Mouse (Mus musculus) lung, embryonic 15.5 days (tissue): ENCODE measurements around the gene Sctr. TPM values are rescaled to one million over a fixed set of nuclear protein-coding genes. Genes with fewer than 3 reads are reported as not detected.

ENCODE experiments used
- ATAC-seq: fragments of 200-750 bp; cut with Nextera tagmentation; 2 replicates; pipeline ENCODE4 v1.8.0; 2017; ENCODE audit warnings: moderate number of reproducible peaks, borderline replicate concordance; ENCODE audit not compliant: low FRiP score, low TSS enrichment; ENCODE audit errors: extremely low read depth
- H3K27ac ChIP-seq: fragments of 300-500 bp; sonication (generic); 2 replicates; pipeline ENCODE4 v1.5.1; 2015; ENCODE audit warnings: moderate library complexity, mild to moderate bottlenecking, inconsistent platforms
- H3K27me3 ChIP-seq: fragments of 300-500 bp; sonication (generic); 2 replicates; pipeline ENCODE4 v1.6.1; 2015; ENCODE audit warnings: inconsistent platforms
- H3K36me3 ChIP-seq: fragments of 300-500 bp; sonication (generic); 2 replicates; pipeline ENCODE4 v1.6.1; 2015; ENCODE audit warnings: inconsistent platforms
- H3K4me1 ChIP-seq: fragments of 300-500 bp; sonication (generic); 2 replicates; pipeline ENCODE4 v1.6.1; 2015; ENCODE audit warnings: inconsistent platforms
- H3K4me2 ChIP-seq: fragments of 300-500 bp; sonication (generic); 2 replicates; pipeline ENCODE4 v1.6.1; 2015; ENCODE audit warnings: inconsistent platforms, mild to moderate bottlenecking, moderate library complexity
- H3K4me3 ChIP-seq: fragments of 300-500 bp; sonication (generic); 2 replicates; pipeline ENCODE4 v1.5.1; 2015; ENCODE audit warnings: mild to moderate bottlenecking, inconsistent platforms
- H3K9ac ChIP-seq: fragments of 300-500 bp; sonication (generic); 2 replicates; pipeline ENCODE4 v1.6.1; 2015; ENCODE audit warnings: inconsistent platforms
- H3K9me3 ChIP-seq: fragments of 300-500 bp; sonication (generic); 2 replicates; pipeline ENCODE4 v1.6.1; 2016; ENCODE audit warnings: inconsistent platforms
- WGBS: fragments of 180-500 bp; shearing (Covaris S2); methylation state at CpG from one replicate; pipeline ENCODE4 v1.1.7; 2015; 5-methylcytosine and 5-hydroxymethylcytosine counted together
- polyA plus RNA-seq: library from polyadenylated mRNA; unstranded; fragments of >200 nt; fragmentation: Nextera tagmentation; extraction: Ambion mirVana; gene quantifications from 2 replicates; pipeline ENCODE4 v1.2.1, GENCODE M21; 2015

Sctr gene
- polyA plus RNA-seq, 1 experiment from 2014 or later: 0.19 TPM

GRCm38 (mm10) chr1:120032804-120033468 is 26.2 kb downstream of the Sctr start:
- Histone ChIP-seq H3K9me3 (no peaks in the 10 kb centered on the region), H3K4me3 (no peak overlapping the region), H3K27ac (no peak overlapping the region), H3K27me3 (no peaks in the 10 kb centered on the region), H3K4me2 (no peak overlapping the region), H3K36me3 (no peaks in the 10 kb centered on the region), H3K9ac (no peak overlapping the region), H3K4me1 (peaks cover 6% of the 10 kb centered on the region)
- ATAC-seq: peak; percentile 63; the same call in 1 of the 2 replicates
- WGBS: 29% methylated on average over 10 of the region's 10 CpGs

DNA sequence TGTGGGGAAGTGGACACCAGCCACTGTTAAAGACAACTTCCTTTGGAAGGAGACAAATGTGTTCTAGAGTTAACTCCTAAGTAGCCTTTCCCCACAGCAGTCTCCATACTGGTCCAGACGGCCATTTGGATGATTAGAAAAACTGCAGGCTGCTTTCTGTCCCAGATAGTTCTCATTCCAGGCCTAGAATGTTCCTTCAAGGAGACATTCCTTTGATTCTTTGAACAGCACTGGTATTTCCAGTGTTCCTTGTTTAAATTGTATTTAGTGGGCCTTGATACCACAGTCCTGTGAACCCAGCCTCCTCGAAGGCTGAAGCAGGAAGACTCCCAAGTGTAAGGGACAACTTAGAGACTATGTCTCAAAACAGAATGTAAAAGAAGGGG is 26.8 kb downstream of the Sctr start:
- Histone ChIP-seq H3K4me1 (peaks cover 6% of the 10 kb centered on the region), H3K9ac (no peak overlapping the region), H3K36me3 (no peaks in the 10 kb centered on the region), H3K27ac (no peak overlapping the region), H3K4me2 (no peak overlapping the region), H3K9me3 (no peaks in the 10 kb centered on the region), H3K4me3 (no peak overlapping the region), H3K27me3 (no peaks in the 10 kb centered on the region)
- no peak for ATAC-seq
- WGBS: 53% methylated on average over 2 of the region's 2 CpGs

DNA sequence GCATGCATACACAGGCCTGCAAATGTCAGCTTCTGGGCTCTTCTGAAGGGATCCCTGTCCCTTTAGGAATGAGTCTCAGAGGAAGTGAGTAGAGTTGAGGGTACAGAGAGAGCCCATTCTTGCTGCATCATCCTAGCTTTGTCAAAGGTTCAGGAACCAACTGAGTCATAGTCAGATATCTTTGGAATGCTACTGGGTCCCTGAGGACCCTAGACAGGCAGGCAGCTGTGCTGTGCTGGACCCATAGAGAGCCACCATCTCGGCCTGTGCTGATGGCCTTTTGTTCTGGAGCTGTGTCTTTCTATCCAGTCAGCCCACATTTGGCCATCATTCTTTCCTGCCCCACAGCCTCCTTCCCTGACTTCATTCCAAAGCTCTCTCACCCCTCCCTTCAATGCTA is 28.1 kb downstream of the Sctr start:
- H3K4me3 ChIP-seq: no peak overlapping the region
- no peak overlapping the region for H3K27ac ChIP-seq
- peaks cover 6% of the 10 kb centered on the region for H3K4me1 ChIP-seq
- no peak for ATAC-seq
- H3K36me3 ChIP-seq: no peaks in the 10 kb centered on the region
- 48% methylated on average over 1 of the region's 1 CpGs for WGBS
- H3K9ac ChIP-seq: no peak overlapping the region
- no peak overlapping the region for H3K4me2 ChIP-seq
- H3K27me3 ChIP-seq: no peaks in the 10 kb centered on the region
- H3K9me3 ChIP-seq: no peaks in the 10 kb centered on the region

DNA sequence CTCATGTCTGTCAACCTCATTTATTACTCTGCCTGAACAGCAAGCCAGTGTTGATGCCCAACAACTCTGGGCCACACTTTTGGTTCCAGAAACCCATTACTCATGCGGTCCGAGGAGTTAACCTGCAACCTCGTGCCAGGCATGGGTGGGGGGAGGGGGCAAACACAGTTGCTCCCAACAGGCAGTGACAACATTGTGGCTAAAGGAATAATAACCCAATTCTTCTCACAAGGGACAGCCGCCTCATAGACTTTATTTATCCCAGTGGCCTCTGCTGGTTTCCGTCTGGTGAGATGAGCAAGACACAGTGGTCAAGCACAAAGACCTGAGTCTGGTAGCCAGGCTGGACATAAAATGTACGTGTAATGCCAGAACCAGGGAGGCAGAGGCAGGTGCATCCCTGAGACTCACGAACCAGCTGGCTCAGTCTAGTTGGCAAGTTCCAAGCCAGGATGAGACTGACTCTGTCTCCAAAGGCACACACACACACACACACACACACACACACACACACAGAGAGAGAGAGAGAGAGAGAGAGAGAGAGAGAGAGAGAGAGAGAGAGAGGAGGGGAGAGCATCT is 28.9 kb downstream of the Sctr start:
- no peak for ATAC-seq
- Histone ChIP-seq H3K9me3 (no peaks in the 10 kb centered on the region), H3K36me3 (no peaks in the 10 kb centered on the region), H3K27me3 (no peaks in the 10 kb centered on the region), H3K9ac (no peak overlapping the region), H3K4me1 (peaks cover 6% of the 10 kb centered on the region), H3K27ac (no peak overlapping the region), H3K4me2 (no peak overlapping the region), H3K4me3 (no peak overlapping the region)
- 68% methylated on average over 7 of the region's 7 CpGs for WGBS

GRCm38 (mm10) chr1:120037021-120037683 is 30.5 kb downstream of the Sctr start:
- WGBS: 55% methylated on average over 9 of the region's 9 CpGs
- no peak overlapping the region for H3K4me2 ChIP-seq
- no peak overlapping the region for H3K27ac ChIP-seq
- no peaks in the 10 kb centered on the region for H3K27me3 ChIP-seq
- H3K36me3 ChIP-seq: no peaks in the 10 kb centered on the region
- H3K9me3 ChIP-seq: no peaks in the 10 kb centered on the region
- H3K9ac ChIP-seq: no peak overlapping the region
- ATAC-seq: no peak
- H3K4me3 ChIP-seq: no peak overlapping the region
- H3K4me1 ChIP-seq: peaks cover 6% of the 10 kb centered on the region

DNA sequence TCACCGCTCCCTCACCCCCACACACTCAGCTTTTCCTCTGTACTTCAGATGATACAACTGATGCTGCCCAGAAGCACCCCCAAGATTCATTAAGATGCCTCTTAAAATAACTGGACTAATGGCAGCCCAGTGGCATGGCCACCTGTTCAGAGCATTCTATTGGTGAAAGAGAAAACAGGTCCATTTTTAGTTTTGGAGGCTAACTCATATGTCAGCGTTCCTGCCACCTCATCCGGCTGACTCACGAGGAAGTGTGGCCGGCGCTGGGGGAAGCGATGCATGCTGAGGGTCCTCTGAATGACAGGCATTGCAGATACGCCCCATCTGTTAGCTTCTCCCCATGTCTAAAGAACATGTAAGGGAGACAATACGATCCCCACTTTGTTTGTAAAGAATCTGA is 31.9 kb downstream of the Sctr start:
- H3K27me3 ChIP-seq: no peaks in the 10 kb centered on the region
- no peaks in the 10 kb centered on the region for H3K36me3 ChIP-seq
- H3K27ac ChIP-seq: no peak overlapping the region
- ATAC-seq: no peak
- WGBS: 46% methylated on average over 9 of the region's 9 CpGs
- H3K9ac ChIP-seq: no peak overlapping the region
- H3K9me3 ChIP-seq: no peaks in the 10 kb centered on the region
- no peak overlapping the region for H3K4me2 ChIP-seq
- peaks cover 4% of the 10 kb centered on the region for H3K4me1 ChIP-seq
- H3K4me3 ChIP-seq: no peak overlapping the region

DNA sequence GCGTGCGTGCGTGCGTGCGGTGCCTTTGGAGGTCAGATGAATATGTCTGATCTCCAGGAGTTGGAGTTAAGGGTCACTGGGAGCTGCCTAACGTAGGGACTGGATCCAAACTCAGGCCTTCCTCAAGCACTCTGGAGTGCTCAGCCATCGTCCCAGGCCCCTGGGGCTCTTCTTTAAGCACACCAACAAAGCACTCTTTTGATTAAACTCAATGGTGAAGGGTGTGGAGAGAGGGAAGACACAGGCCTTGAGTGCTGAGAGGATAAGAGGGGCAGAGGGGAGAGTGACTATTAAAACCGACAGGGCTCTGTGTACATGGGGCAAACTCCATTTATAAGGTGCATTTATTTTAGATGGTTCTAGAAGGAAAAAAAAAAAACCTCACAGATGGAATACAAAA is 35.7 kb downstream of the Sctr start:
- H3K27ac ChIP-seq: no peak overlapping the region
- no peak overlapping the region for H3K9ac ChIP-seq
- no peaks in the 10 kb centered on the region for H3K9me3 ChIP-seq
- no peak overlapping the region for H3K4me3 ChIP-seq
- 80% methylated on average over 8 of the region's 8 CpGs for WGBS
- ATAC-seq: no peak
- H3K4me2 ChIP-seq: no peak overlapping the region
- H3K27me3 ChIP-seq: no peaks in the 10 kb centered on the region
- no peaks in the 10 kb centered on the region for H3K4me1 ChIP-seq
- H3K36me3 ChIP-seq: no peaks in the 10 kb centered on the region

- H3K27ac ChIP-seq: no peak overlapping the region
- no peaks in the 10 kb centered on the region for H3K27me3 ChIP-seq
- no peaks in the 10 kb centered on the region for H3K9me3 ChIP-seq
- H3K4me3 ChIP-seq: no peak overlapping the region
- no peaks in the 10 kb centered on the region for H3K4me1 ChIP-seq
- WGBS: 80% methylated on average over 16 of the region's 16 CpGs
- H3K9ac ChIP-seq: no peak overlapping the region
- H3K4me2 ChIP-seq: no peak overlapping the region
- ATAC-seq: no peak
- H3K36me3 ChIP-seq: no peaks in the 10 kb centered on the region
Observed at GRCm38 (mm10) chr1:120044584-120044983, 37.9 kb downstream of the Sctr start.

GRCm38 (mm10) chr1:120047325-120047724 is 40.6 kb downstream of the Sctr start:
- Histone ChIP-seq H3K27me3 (no peaks in the 10 kb centered on the region), H3K27ac (no peak overlapping the region), H3K4me1 (no peaks in the 10 kb centered on the region), H3K9ac (no peak overlapping the region), H3K9me3 (no peaks in the 10 kb centered on the region), H3K36me3 (no peaks in the 10 kb centered on the region), H3K4me2 (no peak overlapping the region), H3K4me3 (no peak overlapping the region)
- no peak for ATAC-seq

- no peak overlapping the region for H3K27ac ChIP-seq
Observed at GRCm38 (mm10) chr1:120051070-120051469, 44.4 kb downstream of the Sctr start.

GRCm38 (mm10) chr1:120054997-120055396 is 48.3 kb downstream of the Sctr start:
- Histone ChIP-seq H3K4me1 (peaks cover 9% of the 10 kb centered on the region; the same call in 1 of the 2 replicates), H3K9ac (no peak overlapping the region), H3K4me2 (no peak overlapping the region), H3K27me3 (no peaks in the 10 kb centered on the region), H3K9me3 (no peaks in the 10 kb centered on the region), H3K27ac (no peak overlapping the region), H3K36me3 (no peaks in the 10 kb centered on the region), H3K4me3 (no peak overlapping the region)
- ATAC-seq: no peak
- WGBS: 63% methylated on average over 6 of the region's 6 CpGs

More at GRCm38 (mm10) chr1:120051070-120051469, 44.4 kb downstream of the Sctr start:
- H3K9ac ChIP-seq: no peak overlapping the region
- H3K4me3 ChIP-seq: no peak overlapping the region
- no peak for ATAC-seq
- no peak overlapping the region for H3K4me2 ChIP-seq
- H3K4me1 ChIP-seq: no peaks in the 10 kb centered on the region
- no peaks in the 10 kb centered on the region for H3K27me3 ChIP-seq
- H3K9me3 ChIP-seq: no peaks in the 10 kb centered on the region
- 35% methylated on average over 1 of the region's 1 CpGs for WGBS
- no peaks in the 10 kb centered on the region for H3K36me3 ChIP-seq

- no peak overlapping the region for H3K9ac ChIP-seq
- 51% methylated on average over 6 of the region's 6 CpGs for WGBS
- H3K9me3 ChIP-seq: no peaks in the 10 kb centered on the region
- no peaks in the 10 kb centered on the region for H3K36me3 ChIP-seq
- no peak for ATAC-seq
- no peaks in the 10 kb centered on the region for H3K27me3 ChIP-seq
- no peak overlapping the region for H3K4me3 ChIP-seq
- no peak overlapping the region for H3K4me2 ChIP-seq
- no peak overlapping the region for H3K27ac ChIP-seq
- H3K4me1 ChIP-seq: peaks cover 9% of the 10 kb centered on the region; the same call in 1 of the 2 replicates
Observed at GRCm38 (mm10) chr1:120055475-120055874, 48.8 kb downstream of the Sctr start.
